Mouse (Mus musculus) testis, adult 2 months (tissue): ENCODE measurements around the gene Il22ra2. TPM values are rescaled to one million over a fixed set of nuclear protein-coding genes. Genes with fewer than 3 reads are reported as not detected.
"Not testable (repeated sequence)": the region's sequence is repeated elsewhere in the genome, so short reads cannot be mapped to it uniquely, and the experiment has no call there.

ENCODE experiments used
- H3K27ac ChIP-seq: fragments of 200-500 bp; 2 replicates; pipeline ENCODE4 v1.5.1; 2012; ENCODE audit warnings: low read depth, low read length; ENCODE audit not compliant: control insufficient read depth, insufficient read depth
- H3K27me3 ChIP-seq: fragments of 200-500 bp; 2 replicates; pipeline ENCODE4 v1.6.1; 2012; ENCODE audit warnings: mild to moderate bottlenecking, low read length, moderate library complexity; ENCODE audit not compliant: control insufficient read depth, insufficient read depth
- H3K36me3 ChIP-seq: fragments of 200-500 bp; 2 replicates; pipeline ENCODE4 v1.6.1; 2012; ENCODE audit warnings: mild to moderate bottlenecking, low read length; ENCODE audit not compliant: control insufficient read depth, insufficient read depth
- H3K4me1 ChIP-seq: fragments of 200-500 bp; 2 replicates; pipeline ENCODE4 v1.6.1; 2012; ENCODE audit warnings: low read length; ENCODE audit not compliant: control insufficient read depth, insufficient read depth
- H3K4me3 ChIP-seq: fragments of 200-500 bp; 2 replicates; pipeline ENCODE4 v1.5.1; 2012; ENCODE audit warnings: low read depth, mild to moderate bottlenecking, low read length, moderate library complexity, mixed read lengths; ENCODE audit not compliant: control insufficient read depth
- CTCF ChIP-seq: fragments of 200-500 bp; IDR thresholded peaks from 2 replicates; pipeline ENCODE4 v1.5.1; 2012; ENCODE audit warnings: low read depth, mild to moderate bottlenecking, inconsistent platforms, low read length, moderate library complexity; ENCODE audit not compliant: control insufficient read depth, insufficient read depth, insufficient replicate concordance
- POLR2A ChIP-seq: fragments of 200-500 bp; IDR thresholded peaks from 2 replicates; pipeline ENCODE4 v1.6.1; 2012; ENCODE audit warnings: low read depth, mild to moderate bottlenecking, inconsistent platforms, low read length, moderate library complexity; ENCODE audit not compliant: control insufficient read depth
- polyA plus RNA-seq: library from polyadenylated mRNA; depleted of rRNA; stranded (reverse); fragments of >200 nt; gene quantifications from 2 replicates; pipeline ENCODE4 v1.2.3, GENCODE M21; 2012

Il22ra2 gene
- polyA plus RNA-seq, 1 experiment = not detected

- H3K27me3 ChIP-seq = no peaks in the 10 kb centered on the region
- no peak overlapping the region for H3K27ac ChIP-seq
- 0 out of 2 replicates have a peak, but pooled peaks cover 3% of the 10 kb centered on the region for H3K4me1 ChIP-seq
- TF ChIP-seq CTCF (no peak), POLR2A (no peak)
- no peak overlapping the region for H3K4me3 ChIP-seq
- no peaks in the 10 kb centered on the region for H3K36me3 ChIP-seq
These were observed 28.5 kb upstream of the Il22ra2 start for GRCm38 (mm10) chr10:19593296-19593695.

- TF ChIP-seq POLR2A (no peak), CTCF (no peak)
- no peaks in the 10 kb centered on the region for H3K27me3 ChIP-seq
- H3K4me3 ChIP-seq = no peak overlapping the region
These were observed 27.4 kb upstream of the Il22ra2 start for GRCm38 (mm10) chr10:19594201-19594905.

GRCm38 (mm10) chr10:19596866-19597265, 24.9 kb upstream of the Il22ra2 start:
- Histone ChIP-seq H3K4me3 (no peak overlapping the region), H3K4me1 (no peaks in the 10 kb centered on the region), H3K36me3 (no peaks in the 10 kb centered on the region), H3K27me3 (no peaks in the 10 kb centered on the region), H3K27ac (no peak overlapping the region)
- TF ChIP-seq CTCF (no peak), POLR2A (no peak)

More at GRCm38 (mm10) chr10:19594201-19594905, 27.4 kb upstream of the Il22ra2 start:
- Histone ChIP-seq H3K36me3 (no peaks in the 10 kb centered on the region), H3K4me1 (0 out of 2 replicates have a peak, but pooled peaks cover 3% of the 10 kb centered on the region), H3K27ac (no peak overlapping the region)

GRCm38 (mm10) chr10:19598091-19598490, 23.7 kb upstream of the Il22ra2 start:
- TF ChIP-seq CTCF (no peak), POLR2A (no peak)
- Histone ChIP-seq H3K36me3 (no peaks in the 10 kb centered on the region), H3K27me3 (no peaks in the 10 kb centered on the region), H3K27ac (no peak overlapping the region), H3K4me1 (no peaks in the 10 kb centered on the region), H3K4me3 (no peak overlapping the region)

GRCm38 (mm10) chr10:19599331-19600092, 22.3 kb upstream of the Il22ra2 start:
- H3K36me3 ChIP-seq = no peaks in the 10 kb centered on the region
- H3K4me3 ChIP-seq = no peak overlapping the region
- H3K27me3 ChIP-seq = no peaks in the 10 kb centered on the region
- H3K4me1 ChIP-seq = peaks cover 2% of the 10 kb centered on the region; the same call in 1 of the 2 replicates
- no peak overlapping the region for H3K27ac ChIP-seq
- TF ChIP-seq CTCF (no peak), POLR2A (no peak)

GRCm38 (mm10) chr10:19600093-19600420, 21.7 kb upstream of the Il22ra2 start:
- TF ChIP-seq CTCF (no peak), POLR2A (no peak)
- no peak overlapping the region for H3K27ac ChIP-seq
- no peaks in the 10 kb centered on the region for H3K36me3 ChIP-seq
- no peak overlapping the region for H3K4me3 ChIP-seq
- H3K27me3 ChIP-seq = no peaks in the 10 kb centered on the region
- H3K4me1 ChIP-seq = peaks cover 2% of the 10 kb centered on the region; the same call in 1 of the 2 replicates

GRCm38 (mm10) chr10:19601502-19601901, 20.3 kb upstream of the Il22ra2 start:
- H3K27me3 ChIP-seq, H3K4me3 ChIP-seq, H3K27ac ChIP-seq, H3K36me3 ChIP-seq, H3K4me1 ChIP-seq: not testable (repeated sequence)
- TF ChIP-seq CTCF = peak; percentile 28; the same call in 1 of the 2 replicates
